Mouse (Mus musculus): ENCODE measurements around the gene Gpr108. TPM values are rescaled to one million over a fixed set of nuclear protein-coding genes. Genes with fewer than 3 reads are reported as not detected.
A peak's percentile ranks its signal among the peaks of the same experiment; 100 is the strongest.

Gpr108 gene
- polyA plus RNA-seq, 2 experiments, result 7.6 to 12.0 TPM

GRCm38 (mm10) chr17:57290671-57291055 is 42.4 kb upstream of the Gpr108 start:
- peak; percentile 34 for ATAC-seq (ENCODE audit: insufficient read depth)
- H3K27ac ChIP-seq, result no peak overlapping the region
- H3K4me3 ChIP-seq (ENCODE audit: insufficient read depth in 1 of 2, low read depth in 2 of 2, low read length in 2 of 2), result no peak overlapping the region

GRCm38 (mm10) chr17:57290001-57290670 is 41.9 kb upstream of the Gpr108 start:
- H3K27ac ChIP-seq, result no peak overlapping the region
- no peaks in the 10 kb centered on the region for H3K9me3 ChIP-seq (ENCODE audit: control insufficient read depth, low read length)
- TF ChIP-seq CTCF (IDR thresholded peaks at IDR 0.05; ENCODE audit: low read depth) (no peak), EP300 (IDR thresholded peaks at IDR 0.05; ENCODE audit: low read depth) (0 out of 2 replicates have a peak, but pooled peaks have one; percentile 17)
- DNase-seq (ENCODE audit: low read depth in 3 of 3, low spot score in 3 of 3) (peak in 2 of 3 experiments; percentile 26 to 33), ATAC-seq (ENCODE audit: insufficient read depth) (peak; percentile 74)
- H3K36me3 ChIP-seq (replicated peaks; ENCODE audit: control insufficient read depth, insufficient read depth, low read depth), result no peaks in the 10 kb centered on the region
- peaks cover 0 to 9% of the 10 kb centered on the region in 2 experiments; a peak in 2 of 4 replicates for H3K4me1 ChIP-seq (replicated peaks; ENCODE audit: control insufficient read depth in 2 of 2, insufficient read depth in 2 of 2, low read length in 1 of 2)
- H3K9ac ChIP-seq (replicated peaks), result no peak overlapping the region
- no peak overlapping the region for H3K4me3 ChIP-seq (ENCODE audit: insufficient read depth in 1 of 2, low read depth in 2 of 2, low read length in 2 of 2)
- 18% methylated on average over 9 of the region's 9 CpGs for WGBS (ENCODE audit: insufficient replicate concordance)
- H3K4me2 ChIP-seq (ENCODE audit: low read depth), result no peak overlapping the region; the same call in 1 of the 2 replicates
- H3K27me3 ChIP-seq (ENCODE audit: control insufficient read depth, insufficient read depth, low read length), result no peaks in the 10 kb centered on the region

More at GRCm38 (mm10) chr17:57290671-57291055, 42.4 kb upstream of the Gpr108 start:
- no peaks in the 10 kb centered on the region for H3K9me3 ChIP-seq (ENCODE audit: control insufficient read depth, low read length)
- H3K4me1 ChIP-seq (replicated peaks; ENCODE audit: control insufficient read depth in 2 of 2, insufficient read depth in 2 of 2, low read length in 1 of 2), result peaks cover 0 to 9% of the 10 kb centered on the region in 2 experiments; a peak in 2 of 4 replicates
- no peak overlapping the region for H3K9ac ChIP-seq (replicated peaks)
- TF ChIP-seq EP300 (IDR thresholded peaks at IDR 0.05; ENCODE audit: low read depth) (no peak), CTCF (IDR thresholded peaks at IDR 0.05; ENCODE audit: low read depth) (no peak)
- H3K36me3 ChIP-seq (replicated peaks; ENCODE audit: control insufficient read depth, insufficient read depth, low read depth), result no peaks in the 10 kb centered on the region
- H3K27me3 ChIP-seq (ENCODE audit: control insufficient read depth, insufficient read depth, low read length), result no peaks in the 10 kb centered on the region
- 14% methylated on average over 7 of the region's 7 CpGs for WGBS (ENCODE audit: insufficient replicate concordance)
- peak in 1 of 3 experiments; percentile 38 for DNase-seq (ENCODE audit: low read depth in 3 of 3, low spot score in 3 of 3)
- H3K4me2 ChIP-seq (ENCODE audit: low read depth), result peak overlapping the region; percentile 1; the same call in 1 of the 2 replicates

GRCm38 (mm10) chr17:57289252-57289651 is 41.0 kb upstream of the Gpr108 start:
- no peak overlapping the region for H3K4me3 ChIP-seq (ENCODE audit: insufficient read depth in 1 of 2, low read depth in 2 of 2, low read length in 2 of 2)
- H3K9ac ChIP-seq (replicated peaks), result no peak overlapping the region
- TF ChIP-seq CTCF (IDR thresholded peaks at IDR 0.05; ENCODE audit: low read depth) (no peak), EP300 (IDR thresholded peaks at IDR 0.05; ENCODE audit: low read depth) (no peak)
- no peak overlapping the region for H3K27ac ChIP-seq
- 71% methylated on average over 5 of the region's 5 CpGs for whole genome bisulfite sequencing (ENCODE audit: insufficient replicate concordance)
- no peak for ATAC-seq (ENCODE audit: insufficient read depth)
- H3K36me3 ChIP-seq (replicated peaks; ENCODE audit: control insufficient read depth, insufficient read depth, low read depth), result no peaks in the 10 kb centered on the region
- no peak for DNase-seq (ENCODE audit: low read depth in 3 of 3, low spot score in 3 of 3)
- no peaks in the 10 kb centered on the region for H3K27me3 ChIP-seq (ENCODE audit: control insufficient read depth, insufficient read depth, low read length)
- peaks cover 0 to 9% of the 10 kb centered on the region in 2 experiments; a peak in 2 of 4 replicates for H3K4me1 ChIP-seq (replicated peaks; ENCODE audit: control insufficient read depth in 2 of 2, insufficient read depth in 2 of 2, low read length in 1 of 2)
- no peak overlapping the region for H3K4me2 ChIP-seq (ENCODE audit: low read depth)
- no peaks in the 10 kb centered on the region for H3K9me3 ChIP-seq (ENCODE audit: control insufficient read depth, low read length)

GRCm38 (mm10) chr17:57286718-57287355 is 38.6 kb upstream of the Gpr108 start:
- TF ChIP-seq EP300 (IDR thresholded peaks at IDR 0.05; ENCODE audit: low read depth), result no peak
- TF ChIP-seq CTCF (IDR thresholded peaks at IDR 0.05; ENCODE audit: low read depth), result no peak
- 26% methylated on average over 8 of the region's 8 CpGs for WGBS (ENCODE audit: insufficient replicate concordance)
- Histone ChIP-seq H3K27ac (no peak overlapping the region), H3K27me3 (ENCODE audit: control insufficient read depth, insufficient read depth, low read length) (no peaks in the 10 kb centered on the region), H3K4me3 (ENCODE audit: insufficient read depth in 1 of 2, low read depth in 2 of 2, low read length in 2 of 2) (no peak overlapping the region), H3K36me3 (replicated peaks; ENCODE audit: control insufficient read depth, insufficient read depth, low read depth) (no peaks in the 10 kb centered on the region), H3K9ac (replicated peaks) (no peak overlapping the region), H3K4me2 (ENCODE audit: low read depth) (no peak overlapping the region), H3K4me1 (replicated peaks; ENCODE audit: control insufficient read depth in 2 of 2, insufficient read depth in 2 of 2, low read length in 1 of 2) (peaks cover 0 to 9% of the 10 kb centered on the region in 2 experiments; a peak in 2 of 4 replicates), H3K9me3 (ENCODE audit: control insufficient read depth, low read length) (no peaks in the 10 kb centered on the region)
- no peak for ATAC-seq (ENCODE audit: insufficient read depth)
- DNase-seq (ENCODE audit: low read depth in 3 of 3, low spot score in 3 of 3), result no peak

GRCm38 (mm10) chr17:57285077-57285476 is 36.8 kb upstream of the Gpr108 start:
- H3K4me2 ChIP-seq (ENCODE audit: low read depth), result no peak overlapping the region
- H3K9ac ChIP-seq (replicated peaks), result no peak overlapping the region
- no peak overlapping the region for H3K27ac ChIP-seq
- H3K27me3 ChIP-seq (ENCODE audit: control insufficient read depth, insufficient read depth, low read length), result no peaks in the 10 kb centered on the region
- H3K36me3 ChIP-seq (replicated peaks; ENCODE audit: control insufficient read depth, insufficient read depth, low read depth), result no peaks in the 10 kb centered on the region
- no peak for TF ChIP-seq CTCF (IDR thresholded peaks at IDR 0.05; ENCODE audit: low read depth)
- no peak for TF ChIP-seq EP300 (IDR thresholded peaks at IDR 0.05; ENCODE audit: low read depth)
- no peak for ATAC-seq (ENCODE audit: insufficient read depth)
- peaks cover 0 to 5% of the 10 kb centered on the region in 2 experiments; a peak in 2 of 4 replicates for H3K4me1 ChIP-seq (replicated peaks; ENCODE audit: control insufficient read depth in 2 of 2, insufficient read depth in 2 of 2, low read length in 1 of 2)
- DNase-seq (ENCODE audit: low read depth in 3 of 3, low spot score in 3 of 3), result no peak
- 14% methylated on average over 2 of the region's 2 CpGs for WGBS (ENCODE audit: insufficient replicate concordance)
- H3K4me3 ChIP-seq (ENCODE audit: insufficient read depth in 1 of 2, low read depth in 2 of 2, low read length in 2 of 2), result no peak overlapping the region
- H3K9me3 ChIP-seq (ENCODE audit: control insufficient read depth, low read length), result no peaks in the 10 kb centered on the region
